Mouse (Mus musculus) brain, embryonic 14.5 days (tissue): ENCODE measurements around the gene Afmid.

ENCODE experiments used
- CTCF ChIP-seq: fragments of 200-500 bp; IDR thresholded peaks from 2 replicates; pipeline ENCODE4 v1.5.1; 2012; ENCODE audit warnings: inconsistent platforms, mild to moderate bottlenecking, moderate library complexity, borderline replicate concordance; ENCODE audit not compliant: insufficient read depth, insufficient read length; ENCODE audit errors: extremely low read depth
- POLR2A ChIP-seq: fragments of 200-500 bp; IDR thresholded peaks from 2 replicates; pipeline ENCODE4 v1.6.1; 2012; ENCODE audit warnings: mild to moderate bottlenecking, inconsistent platforms, borderline replicate concordance; ENCODE audit not compliant: poor library complexity, insufficient read depth, insufficient read length, severe bottlenecking; ENCODE audit errors: extremely low read depth

- TF ChIP-seq CTCF = peak; percentile 99
- TF ChIP-seq POLR2A = no peak
These were observed 45.1 kb downstream of the Afmid start for GRCm38 (mm10) chr11:117870688-117871365.
